Comparison of ENCODE assay signal across 8 mouse cellular contexts in genomic region chr11:54884937-54885336, GRCm38 (mm10). TPM values are rescaled to one million over a fixed set of nuclear protein-coding genes. Genes with fewer than 3 reads are reported as not detected.
DNase-seq lines count a peak whose midpoint lies in the region; ATAC-seq and TF ChIP-seq lines count a peak whose summit lies in the region.

No protein-coding gene starts in this region.

- H3K4me3 ChIP-seq in heart, adult 2 months, result no peak overlapping the region
- no peak overlapping the region for H3K4me3 ChIP-seq in kidney, postnatal 0 days (replicated peaks; ENCODE audit: low read depth, low read length)

- peak overlapping the region; percentile 21 for H3K4me2 ChIP-seq in kidney, postnatal 0 days (ENCODE audit: low read length)

- 0 out of 2 replicates have a peak, but pooled peaks have one; percentile 29 for TF ChIP-seq POLR2A in heart, adult 2 months (IDR thresholded peaks at IDR 0.05; ENCODE audit: insufficient read depth, low read depth, low read length)

- TF ChIP-seq CTCF in heart, adult 2 months (IDR thresholded peaks at IDR 0.05), result no peak
- TF ChIP-seq CTCF in kidney, postnatal 0 days (IDR thresholded peaks at IDR 0.05; ENCODE audit: low read depth), result no peak

- peaks cover 21% of the 10 kb centered on the region for H3K4me1 ChIP-seq in heart, adult 2 months (ENCODE audit: control insufficient read depth, insufficient read depth, low read length)
- H3K4me1 ChIP-seq in kidney, postnatal 0 days (replicated peaks; ENCODE audit: insufficient read depth, low read length), result peaks cover 27% of the 10 kb centered on the region

- no peaks in the 10 kb centered on the region for H3K9me3 ChIP-seq in kidney, postnatal 0 days (replicated peaks; ENCODE audit: low read length)

- no peaks in the 10 kb centered on the region for H3K36me3 ChIP-seq in heart, adult 2 months (ENCODE audit: control insufficient read depth, insufficient read depth, low read length)
- no peaks in the 10 kb centered on the region for H3K36me3 ChIP-seq in kidney, postnatal 0 days (ENCODE audit: insufficient read depth, low read length)

- 3% methylated on average over 5 of the region's 5 CpGs for WGBS in heart, adult 2 months
- WGBS in kidney, postnatal 0 days, result 2% methylated on average over 5 of the region's 5 CpGs

- H3K9ac ChIP-seq in heart, adult 2 months (ENCODE audit: low read depth, low read length), result no peak overlapping the region
- H3K9ac ChIP-seq in kidney, postnatal 0 days (ENCODE audit: low read depth, low read length), result 0 out of 2 replicates have a peak overlapping the region, but pooled peaks have one; percentile 23

- peak; percentile 82; the same call in 1 of the 2 replicates for TF ChIP-seq EP300 in heart, adult 2 months (IDR thresholded peaks at IDR 0.05; ENCODE audit: insufficient read depth, low read depth, low read length)

- no peaks in the 10 kb centered on the region for H3K79me2 ChIP-seq in heart, adult 2 months (replicated peaks; ENCODE audit: control insufficient read depth, insufficient read depth, low read length)

- H3K27me3 ChIP-seq in heart, adult 2 months (ENCODE audit: control insufficient read depth, insufficient read depth, low read length), result no peaks in the 10 kb centered on the region
- H3K27me3 ChIP-seq in kidney, postnatal 0 days (ENCODE audit: insufficient read depth, low read length), result no peaks in the 10 kb centered on the region

- intact Hi-C loops in heart, adult 2 months (cut with DNase I), result loop anchor here (5.0 kb wide), 1 partner anchor 152 kb away; no protein-coding TSS in a partner anchor
- intact Hi-C loops in left cerebral cortex, postnatal 25 days (cut with DNase I), result loop anchor here (5.0 to 10.0 kb wide), 3 partner anchors 152 to 502 kb away; partner anchors contain the start of gene Slc36a3

- peak; percentile 84 for ATAC-seq in kidney, postnatal 0 days (replicated peaks; ENCODE audit: low FRiP score, low read depth)

- peak; percentile 72 for DNase-seq in ovary, postnatal 36 days (ENCODE audit: low spot score)
- DNase-seq in ovary, postnatal 10 days (ENCODE audit: low spot score), result no peak
- DNase-seq in heart, adult 2 months, result peak; percentile 75 to 87
- peak; percentile 90 for DNase-seq in kidney, postnatal 0 days (ENCODE audit: low spot score)
- DNase-seq in lung, postnatal 14 days, result peak; percentile 75
- DNase-seq in left cerebral cortex, adult 18-20 months (ENCODE audit: low spot score in 2 of 2), result no peak
- DNase-seq in right cerebral cortex, postnatal 14 days, result no peak
- no peak for DNase-seq in left cerebral cortex, postnatal 25 days (ENCODE audit: low spot score in 2 of 2)

- peak overlapping the region; percentile 84 for H3K27ac ChIP-seq in heart, adult 2 months
- peak overlapping the region; percentile 88 for H3K27ac ChIP-seq in kidney, postnatal 0 days

RNA-seq across cellular contexts. Expression of gene Gpx3, which starts 17.3 kb away (rescaled TPM):
- 100 to 1,000 TPM; 219 to 246 TPM for total RNA-seq in heart, adult 2 months (2021)
- polyA plus RNA-seq in heart, adult 2 months (2012; rRNA removed), result 362 and 401 TPM in 2 replicates
- polyA plus RNA-seq in kidney, postnatal 0 days (2015; fragmentation: Nextera tagmentation; extraction: Ambion mirVana), result 1,362 and 1,474 TPM in 2 replicates
- 10 to 100 TPM in 1 of 2 experiments, 1 to 10 TPM in 1; 8.6 to 10.3 TPM for total RNA-seq in left cerebral cortex, adult 18-20 months (2021)
- total RNA-seq in left cerebral cortex, postnatal 25 days (2021), result 1 to 10 TPM; 8.6 to 9.7 TPM

RNA-seq across cellular contexts. Expression of gene Hint1, which starts 18.8 kb away (rescaled TPM):
- total RNA-seq in heart, adult 2 months (2021), result 100 to 1,000 TPM; 258 to 297 TPM
- polyA plus RNA-seq in heart, adult 2 months (2012; rRNA removed), result 477 and 498 TPM in 2 replicates
- polyA plus RNA-seq in kidney, postnatal 0 days (2015; fragmentation: Nextera tagmentation; extraction: Ambion mirVana), result 1,015 and 1,085 TPM in 2 replicates
- total RNA-seq in left cerebral cortex, adult 18-20 months (2021), result 100 to 1,000 TPM; 262 to 270 TPM
- 100 to 1,000 TPM; 236 to 265 TPM for total RNA-seq in left cerebral cortex, postnatal 25 days (2021)

RNA-seq across cellular contexts. Expression of gene Lyrm7, which starts 24.2 kb away (rescaled TPM):
- 10 to 100 TPM; 38.6 to 40.1 TPM for total RNA-seq in heart, adult 2 months (2021)
- 11.1 and 20.0 TPM in 2 replicates for polyA plus RNA-seq in heart, adult 2 months (2012; rRNA removed)
- polyA plus RNA-seq in kidney, postnatal 0 days (2015; fragmentation: Nextera tagmentation; extraction: Ambion mirVana), result 7.3 and 7.7 TPM in 2 replicates
- 10 to 100 TPM; 30.1 to 31.1 TPM for total RNA-seq in left cerebral cortex, adult 18-20 months (2021)
- total RNA-seq in left cerebral cortex, postnatal 25 days (2021), result 10 to 100 TPM; 26.2 to 27.2 TPM

Comparison
In these comparisons a context has a peak if more than half of its experiments do, and no peak if none do; other contexts are left out.
1. DNase-seq: peak in ovary, postnatal 36 days (single experiment), heart, adult 2 months (2 of 2), kidney, postnatal 0 days (single experiment) and lung, postnatal 14 days (single experiment); none in ovary, postnatal 10 days (single experiment), left cerebral cortex, adult 18-20 months (0 of 2), right cerebral cortex, postnatal 14 days (single experiment) and left cerebral cortex, postnatal 25 days (0 of 2).
2. RNA of gene Gpx3, which starts 17.3 kb away (total RNA-seq): 219 to 246 TPM in heart, adult 2 months; 8.6 to 10.3 TPM in left cerebral cortex, adult 18-20 months and 8.6 to 9.7 TPM in left cerebral cortex, postnatal 25 days; every median in the first group is over 10 times any median in the second.